Mouse (Mus musculus) kidney, adult 18-20 months (tissue): ENCODE measurements around the gene B830017H08Rik.

ENCODE experiments used
- DNase-seq: peaks from one replicate; pipeline ENCODE4 v3.0.0; 2021

The B830017H08Rik gene

GRCm38 (mm10) chr16:17832821-17833220 lies at the start of gene B830017H08Rik:
B830017H08Rik (plus strand) TSS chr16:17833121.
- DNase-seq: no peak

- no peak for DNase-seq
Observed at GRCm38 (mm10) chr16:17785337-17785736, 47.6 kb upstream of the B830017H08Rik start.

DNA sequence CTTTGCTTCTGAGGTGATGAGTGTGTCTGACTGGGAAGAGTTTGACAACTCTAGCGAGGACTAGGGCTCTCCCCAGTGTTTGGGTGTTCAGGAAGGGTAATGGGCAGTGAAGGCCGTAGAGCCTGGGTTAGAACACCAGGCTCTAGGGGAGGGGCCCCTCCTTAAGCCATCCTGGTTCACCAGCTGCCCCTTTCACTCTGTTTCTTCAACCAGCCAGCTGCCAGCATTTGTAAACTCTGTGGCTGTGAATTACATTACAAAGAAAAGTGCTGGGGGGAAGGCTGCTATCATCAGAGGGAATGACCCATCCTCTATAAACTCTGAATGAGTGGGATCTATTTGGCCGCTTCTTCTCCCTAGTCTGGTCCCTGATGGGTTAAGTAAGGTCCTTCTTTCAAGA lies 40.2 kb upstream of the B830017H08Rik start:
- DNase-seq: no peak

GRCm38 (mm10) chr16:17794047-17794446 lies 38.9 kb upstream of the B830017H08Rik start:
- DNase-seq: no peak

GRCm38 (mm10) chr16:17795643-17796042 lies 37.3 kb upstream of the B830017H08Rik start:
- no peak for DNase-seq

DNA sequence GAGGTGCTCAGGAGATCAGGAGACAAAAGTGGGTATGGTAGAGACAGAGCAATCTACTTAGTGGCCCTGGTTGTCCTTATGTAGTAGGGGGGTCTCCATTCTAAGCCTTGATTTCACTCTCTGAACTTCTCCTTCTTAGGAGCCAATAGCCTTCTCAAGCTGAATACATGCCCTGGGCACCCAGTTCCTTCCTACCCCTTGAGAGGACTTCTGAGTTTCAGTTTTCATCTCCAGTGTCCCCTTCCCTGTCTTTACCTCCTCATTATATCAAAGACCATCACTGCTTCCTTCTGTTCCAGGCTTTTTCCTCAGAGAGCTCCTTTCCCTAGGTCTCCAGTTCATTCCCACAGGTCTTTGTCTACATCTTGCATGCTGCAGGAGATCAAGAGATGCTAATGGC lies 36.4 kb upstream of the B830017H08Rik start:
- no peak for DNase-seq

GRCm38 (mm10) chr16:17796971-17797811 lies 35.7 kb upstream of the B830017H08Rik start, which contains the start of gene Scarf2:
Scarf2 (plus strand) TSS chr16:17797282.
- DNase-seq: peak; percentile 48

DNA sequence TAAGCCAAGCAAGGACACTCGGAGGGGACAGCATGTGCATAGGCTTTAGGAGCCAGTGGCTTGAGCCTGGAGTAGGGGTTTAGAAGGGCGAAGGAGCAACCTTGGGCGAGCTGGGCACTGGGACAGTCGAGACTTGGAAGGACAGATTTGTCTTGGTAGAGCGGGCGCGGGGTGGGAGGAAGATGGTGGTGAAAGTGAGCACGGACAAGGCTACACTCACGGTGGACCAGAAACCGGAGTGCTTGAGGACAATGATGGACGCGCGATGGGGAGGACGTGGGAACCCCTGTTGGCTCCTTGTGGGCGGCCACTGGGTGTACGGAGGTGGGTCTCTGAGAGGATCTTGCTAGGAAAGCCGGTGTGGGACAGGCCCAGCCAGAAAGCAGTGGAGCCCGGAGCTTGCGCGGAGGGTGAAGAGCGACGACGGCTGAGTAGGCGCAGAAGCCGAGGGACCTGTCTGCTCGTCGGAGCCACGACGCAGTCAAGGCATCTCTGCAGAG lies 35.1 kb upstream of the B830017H08Rik start:
- DNase-seq: no peak

GRCm38 (mm10) chr16:17798321-17799180 lies 34.4 kb upstream of the B830017H08Rik start:
- DNase-seq: peak; percentile 57

DNA sequence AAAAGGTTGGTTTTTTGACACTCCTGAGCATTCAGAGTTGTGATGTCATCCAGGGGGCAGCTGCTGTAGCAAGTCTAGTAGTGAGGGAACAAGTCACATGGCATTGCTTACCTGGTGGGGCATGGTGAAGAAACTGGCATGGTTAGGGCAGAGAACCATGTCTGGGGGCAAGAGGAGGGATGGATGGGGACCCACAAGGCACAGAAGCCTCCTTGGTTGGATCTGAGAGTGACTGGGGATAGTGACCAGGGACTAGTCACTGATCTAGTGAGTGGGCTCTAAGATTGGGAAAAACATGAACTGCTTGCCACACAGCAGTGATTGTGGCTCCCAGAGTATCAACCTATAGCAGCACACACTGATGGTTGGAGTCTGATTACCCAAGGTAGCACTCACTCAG lies 33.3 kb upstream of the B830017H08Rik start:
- no peak for DNase-seq

DNA sequence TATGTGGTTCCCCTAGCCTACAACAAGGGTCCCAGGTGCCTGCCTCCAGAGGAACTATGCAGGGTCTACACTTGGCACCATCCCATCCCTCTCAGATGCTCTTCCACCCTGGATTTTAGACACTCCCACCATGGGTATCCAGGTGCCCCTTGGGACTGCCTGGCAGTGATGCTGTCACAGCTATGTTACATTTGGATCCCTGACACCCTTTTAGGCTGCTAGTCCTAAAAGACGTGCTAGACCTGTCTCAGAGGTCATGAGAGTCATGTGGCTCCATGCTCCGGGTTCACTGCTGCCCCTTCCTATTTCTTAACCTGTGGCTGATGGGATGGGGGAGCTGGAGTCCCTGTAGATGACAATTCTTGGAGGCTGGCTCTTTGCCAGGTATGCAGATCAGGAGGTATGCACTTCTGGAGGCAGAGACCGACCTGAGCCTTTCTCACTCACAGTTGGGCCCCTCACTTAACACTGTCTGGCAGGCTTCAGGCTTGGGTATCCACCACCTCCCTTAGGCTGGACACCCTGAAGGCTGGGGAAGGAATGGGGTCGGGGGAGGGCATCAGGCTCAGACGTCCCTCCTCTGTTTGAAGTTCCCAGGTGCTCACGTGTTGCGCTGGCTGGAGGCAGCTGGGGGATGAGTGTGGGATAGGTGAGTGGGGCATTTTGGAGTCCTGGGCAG lies 31.0 kb upstream of the B830017H08Rik start:
- no peak for DNase-seq

GRCm38 (mm10) chr16:17802456-17802838 lies 30.5 kb upstream of the B830017H08Rik start:
- no peak for DNase-seq

GRCm38 (mm10) chr16:17802839-17803674 lies 29.9 kb upstream of the B830017H08Rik start:
- DNase-seq: peak; percentile 57

GRCm38 (mm10) chr16:17803675-17804448 lies 29.1 kb upstream of the B830017H08Rik start:
- no peak for DNase-seq

DNA sequence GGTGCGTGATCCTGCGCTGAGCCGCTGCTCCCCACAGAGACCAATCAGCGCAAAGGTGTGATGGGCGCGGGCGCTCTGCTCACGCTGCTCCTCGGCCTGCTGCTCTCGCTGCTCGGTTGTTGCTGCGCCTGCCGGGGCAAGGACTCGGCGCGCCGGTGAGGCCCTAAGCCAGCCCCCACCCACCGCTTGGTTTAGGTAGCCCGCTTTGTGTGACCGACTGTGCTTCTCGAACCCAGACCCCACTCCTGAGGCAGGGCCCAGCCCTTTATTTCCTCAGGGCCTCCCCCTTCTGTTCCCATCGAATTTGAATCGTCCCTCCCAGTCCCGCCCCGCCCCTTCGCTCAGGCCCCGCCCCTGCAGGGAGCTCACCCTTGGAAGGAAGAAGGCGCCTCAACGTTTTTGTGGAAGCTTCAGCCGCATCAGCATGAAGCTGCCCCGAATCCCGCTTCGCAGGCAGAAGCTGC lies 28.4 kb upstream of the B830017H08Rik start:
- peak; percentile 51 for DNase-seq

- no peak for DNase-seq
Observed at GRCm38 (mm10) chr16:17804982-17805381, 27.9 kb upstream of the B830017H08Rik start.

GRCm38 (mm10) chr16:17806581-17807191 lies 26.2 kb upstream of the B830017H08Rik start:
- DNase-seq: no peak

GRCm38 (mm10) chr16:17807192-17808009 lies 25.5 kb upstream of the B830017H08Rik start:
- DNase-seq: peak; percentile 86

GRCm38 (mm10) chr16:17809125-17809524 lies 23.8 kb upstream of the B830017H08Rik start:
- no peak for DNase-seq

- DNase-seq: no peak
Observed at GRCm38 (mm10) chr16:17809711-17810110, 23.2 kb upstream of the B830017H08Rik start.
